Mouse (Mus musculus) brown adipose tissue, adult 24 weeks (tissue): ENCODE measurements around the gene Itga4. TPM values are rescaled to one million over a fixed set of nuclear protein-coding genes. Genes with fewer than 3 reads are reported as not detected.

Experiments
- H3K27ac ChIP-seq: fragments of 200-500 bp; replicated peaks from 2 replicates; pipeline ENCODE4 v1.5.1; 2012; ENCODE audit warnings: low read depth, mild to moderate bottlenecking, low read length
- H3K4me1 ChIP-seq: fragments of 200-500 bp; 2 replicates; pipeline ENCODE4 v1.6.1; 2012; ENCODE audit warnings: low read length, mixed read lengths; ENCODE audit not compliant: control insufficient read depth, insufficient read depth, insufficient read length
- H3K4me3 ChIP-seq: fragments of 200-500 bp; 2 replicates; pipeline ENCODE4 v1.5.1; 2012; ENCODE audit warnings: low read depth, mild to moderate bottlenecking, low read length, moderate library complexity; ENCODE audit not compliant: insufficient read depth
- polyA plus RNA-seq: library from polyadenylated mRNA; stranded (reverse); fragments of >200 nt; gene quantifications from 2 replicates; pipeline ENCODE4 v1.2.4, GENCODE M21; 2012; ENCODE audit not compliant: missing spikeins, insufficient read depth, insufficient read length

The Itga4 gene
- polyA plus RNA-seq, 1 experiment = 1.1 TPM

GRCm38 (mm10) chr2:79292431-79292830, 37.2 kb downstream of the Itga4 start:
- Histone ChIP-seq H3K4me3 (no peak overlapping the region), H3K27ac (no peak overlapping the region), H3K4me1 (no peaks in the 10 kb centered on the region)

- H3K4me3 ChIP-seq = no peak overlapping the region
- no peak overlapping the region for H3K27ac ChIP-seq
- H3K4me1 ChIP-seq = no peaks in the 10 kb centered on the region
These were observed 47.2 kb downstream of the Itga4 start for GRCm38 (mm10) chr2:79302398-79302797.

- no peak overlapping the region for H3K4me3 ChIP-seq
- no peaks in the 10 kb centered on the region for H3K4me1 ChIP-seq
- no peak overlapping the region for H3K27ac ChIP-seq
These were observed 52.3 kb downstream of the Itga4 start for GRCm38 (mm10) chr2:79307549-79307948.

- Histone ChIP-seq H3K4me1 (no peaks in the 10 kb centered on the region), H3K27ac (no peak overlapping the region), H3K4me3 (no peak overlapping the region)
These were observed 54.4 kb downstream of the Itga4 start for GRCm38 (mm10) chr2:79309454-79310118.

GRCm38 (mm10) chr2:79312499-79312898, 57.3 kb downstream of the Itga4 start:
- Histone ChIP-seq H3K4me3 (no peak overlapping the region), H3K4me1 (peaks cover 2% of the 10 kb centered on the region; the same call in 1 of the 2 replicates), H3K27ac (no peak overlapping the region)

GRCm38 (mm10) chr2:79315108-79315507, 59.9 kb downstream of the Itga4 start:
- Histone ChIP-seq H3K4me1 (peaks cover 2% of the 10 kb centered on the region; the same call in 1 of the 2 replicates), H3K27ac (no peak overlapping the region), H3K4me3 (no peak overlapping the region)

GRCm38 (mm10) chr2:79316182-79316880, 61.1 kb downstream of the Itga4 start:
- Histone ChIP-seq H3K27ac (no peak overlapping the region), H3K4me1 (peaks cover 2% of the 10 kb centered on the region; the same call in 1 of the 2 replicates), H3K4me3 (no peak overlapping the region)

- Histone ChIP-seq H3K4me1 (no peaks in the 10 kb centered on the region), H3K4me3 (no peak overlapping the region), H3K27ac (no peak overlapping the region)
These were observed 72.9 kb downstream of the Itga4 start for GRCm38 (mm10) chr2:79328079-79328478.

GRCm38 (mm10) chr2:79334661-79335060, 79.4 kb downstream of the Itga4 start:
- Histone ChIP-seq H3K27ac (no peak overlapping the region), H3K4me3 (no peak overlapping the region), H3K4me1 (no peaks in the 10 kb centered on the region)

GRCm38 (mm10) chr2:79336141-79336540, 80.9 kb downstream of the Itga4 start:
- no peak overlapping the region for H3K27ac ChIP-seq
- H3K4me1 ChIP-seq = no peaks in the 10 kb centered on the region
- H3K4me3 ChIP-seq = no peak overlapping the region

GRCm38 (mm10) chr2:79339003-79339402, 83.8 kb downstream of the Itga4 start:
- H3K27ac ChIP-seq = no peak overlapping the region
- no peak overlapping the region for H3K4me3 ChIP-seq
- no peaks in the 10 kb centered on the region for H3K4me1 ChIP-seq

GRCm38 (mm10) chr2:79343115-79343514, 87.9 kb downstream of the Itga4 start:
- Histone ChIP-seq H3K4me3 (no peak overlapping the region), H3K4me1 (no peaks in the 10 kb centered on the region), H3K27ac (no peak overlapping the region)

- Histone ChIP-seq H3K27ac (no peak overlapping the region), H3K4me3 (no peak overlapping the region), H3K4me1 (no peaks in the 10 kb centered on the region)
These were observed 96.2 kb downstream of the Itga4 start for GRCm38 (mm10) chr2:79351179-79352099.

- Histone ChIP-seq H3K27ac (no peak overlapping the region), H3K4me3 (no peak overlapping the region), H3K4me1 (no peaks in the 10 kb centered on the region)
These were observed 97.0 kb downstream of the Itga4 start for GRCm38 (mm10) chr2:79352100-79352802.

- no peak overlapping the region for H3K4me3 ChIP-seq
- no peak overlapping the region for H3K27ac ChIP-seq
- H3K4me1 ChIP-seq = no peaks in the 10 kb centered on the region
These were observed 99.5 kb downstream of the Itga4 start for GRCm38 (mm10) chr2:79354773-79355172.
